20 mouse cellular contexts compared by ENCODE assay signal in the genomic region with DNA sequence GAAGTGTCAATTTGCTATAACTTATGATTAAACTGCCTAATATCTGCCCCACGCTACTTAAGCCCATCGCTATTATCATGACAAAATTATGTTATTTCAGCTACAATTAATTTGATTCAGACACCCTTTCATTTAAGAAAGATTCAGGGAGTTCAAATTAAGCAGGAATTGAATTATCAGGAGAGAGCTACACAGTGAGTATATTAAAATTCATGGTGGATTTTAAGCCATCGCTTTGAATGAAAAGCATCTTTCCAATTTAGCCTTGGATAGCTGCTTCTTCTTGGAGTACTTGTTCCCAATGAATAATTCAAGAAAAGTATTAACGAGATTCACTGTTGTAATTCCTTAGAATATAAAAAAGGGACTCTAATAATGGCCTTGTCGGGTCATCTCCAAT. TPM values are rescaled to one million over a fixed set of nuclear protein-coding genes. Genes with fewer than 3 reads are reported as not detected.
"Had no signal": no experiment of that assay in that cellular context is flagged by ENCODE, and none has a peak within 500 bp of the region (broad histone marks: within the 10 kb centered on the region; RNA-seq: fewer than 3 reads in every experiment).

No protein-coding gene starts in this region.

- H3K27ac ChIP-seq: kidney, postnatal 0 days; layer of hippocampus, adult 2 months; left cerebral cortex, adult 2 months; liver, embryonic 13.5 days; neural tube, embryonic 12.5 days; neural tube, embryonic 15.5 days; stomach, postnatal 0 days had no signal

- H3K4me1 ChIP-seq: liver, embryonic 13.5 days; neural tube, embryonic 12.5 days had no signal

- H3K27me3 ChIP-seq: liver, embryonic 13.5 days; neural tube, embryonic 12.5 days; neural tube, embryonic 15.5 days had no signal

- H3K4me2 ChIP-seq: liver, embryonic 13.5 days; neural tube, embryonic 12.5 days; neural tube, embryonic 15.5 days had no signal

- H3K36me3 ChIP-seq: liver, embryonic 13.5 days; neural tube, embryonic 12.5 days; neural tube, embryonic 15.5 days had no signal

- DNase-seq: kidney, adult 2 months; kidney, postnatal 25 days; layer of hippocampus, adult 9-11 months; liver, embryonic 13.5 days; lung, adult 2 months; lung, postnatal 14 days; lung, postnatal 4 days; right cerebral cortex, adult 18-20 months; right cerebral cortex, postnatal 14 days; right cerebral cortex, postnatal 4 days; thymus, adult 2 months; thymus, postnatal 14 days; thymus, postnatal 4 days had no signal

- H3K4me3 ChIP-seq: layer of hippocampus, adult 2 months; left cerebral cortex, adult 2 months; liver, embryonic 13.5 days; neural tube, embryonic 12.5 days; neural tube, embryonic 15.5 days had no signal

- H3K9me3 ChIP-seq: liver, embryonic 13.5 days; neural tube, embryonic 12.5 days; neural tube, embryonic 15.5 days had no signal

- H3K9ac ChIP-seq: liver, embryonic 13.5 days; neural tube, embryonic 12.5 days; neural tube, embryonic 15.5 days had no signal

RNA-seq across cellular contexts. Expression of gene Fsip1, which starts 36.8 kb away (rescaled TPM):
- polyA plus RNA-seq: large intestine, adult 2 months; thymus, adult 2 months had no signal
